Mouse (Mus musculus): Measurements from ENCODE around the gene Adgrg4. TPM values are rescaled to one million over a fixed set of nuclear protein-coding genes. Genes with fewer than 3 reads are reported as not detected.

Gene Adgrg4
- not detected for total RNA-seq (2021)

DNA sequence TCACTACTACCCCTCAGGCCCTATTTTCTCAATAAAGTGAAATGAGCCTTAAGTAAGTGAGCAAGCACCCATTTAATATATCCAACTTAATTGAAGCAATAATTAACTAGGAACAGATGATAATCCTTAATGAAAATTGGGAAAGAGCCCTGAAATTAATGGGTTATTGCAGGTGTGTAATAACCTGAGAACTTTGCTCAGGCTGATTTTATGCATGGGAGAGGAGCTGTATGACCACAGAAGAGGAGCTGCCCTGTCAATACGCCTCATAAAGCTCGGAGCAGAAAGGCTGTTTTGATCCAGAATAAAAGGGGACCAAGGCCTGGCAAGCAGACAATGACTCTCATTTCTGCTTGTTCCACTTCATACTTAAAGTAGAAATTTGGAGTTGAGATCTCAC is at the start of gene Adgrg4:
Gene Adgrg4 (plus strand): TSS at position 301 of the 400 bp plus-strand sequence.
- no peak for DNase-seq (ENCODE audit: extremely low spot score in 1 of 2, low spot score in 2 of 2)
- intact Hi-C loops (cut with DNase I): no loop called here

DNA sequence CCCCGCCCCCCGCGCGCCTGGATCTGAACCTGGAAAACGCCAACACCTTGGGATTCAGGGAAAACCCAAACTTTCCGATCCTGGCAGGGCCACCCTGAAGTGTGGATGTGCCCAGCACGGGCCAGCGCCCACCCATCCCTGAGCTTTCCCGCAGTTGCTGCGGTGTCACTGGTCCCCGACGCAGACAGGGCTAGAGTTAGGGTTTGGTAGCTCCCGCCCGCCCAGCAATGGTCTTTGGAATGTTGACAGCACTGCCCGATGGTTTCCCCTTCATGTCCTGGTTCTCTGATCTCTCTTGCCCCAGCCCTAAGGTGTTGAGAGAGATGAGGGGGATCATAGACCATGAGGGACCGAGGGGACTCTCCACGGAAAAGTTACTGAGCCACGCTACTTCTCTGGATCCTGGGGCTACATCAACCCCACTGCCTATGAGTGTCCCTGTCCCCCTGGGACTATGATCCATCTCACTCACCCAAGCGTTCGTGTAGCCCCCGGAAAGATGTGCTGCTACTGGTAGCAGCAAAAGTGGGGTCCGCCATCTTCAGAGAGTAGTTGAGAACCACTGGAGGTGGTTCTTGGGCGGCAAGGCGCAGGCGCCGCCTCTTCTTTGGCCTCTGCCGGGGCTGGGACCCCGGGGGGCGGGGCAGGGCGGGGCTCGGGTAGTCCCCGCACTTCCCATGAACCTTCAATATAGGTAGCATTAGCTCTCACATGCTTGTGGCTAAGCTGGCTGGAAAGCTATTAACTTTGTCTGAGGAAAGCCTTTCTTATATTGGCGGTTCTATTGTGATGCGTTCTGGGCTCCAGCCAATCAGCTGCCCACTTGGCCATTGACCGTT is 48.0 kb upstream of the Adgrg4 start, which contains the start of gene Map7d3:
Gene Map7d3 (minus strand): TSS at position 562 of the 839 bp plus-strand sequence.
- DNase-seq (ENCODE audit: extremely low spot score in 1 of 2, low spot score in 2 of 2): peak in 1 of 2 experiments; percentile 20
- intact Hi-C loops (cut with DNase I): no loop called here

DNA sequence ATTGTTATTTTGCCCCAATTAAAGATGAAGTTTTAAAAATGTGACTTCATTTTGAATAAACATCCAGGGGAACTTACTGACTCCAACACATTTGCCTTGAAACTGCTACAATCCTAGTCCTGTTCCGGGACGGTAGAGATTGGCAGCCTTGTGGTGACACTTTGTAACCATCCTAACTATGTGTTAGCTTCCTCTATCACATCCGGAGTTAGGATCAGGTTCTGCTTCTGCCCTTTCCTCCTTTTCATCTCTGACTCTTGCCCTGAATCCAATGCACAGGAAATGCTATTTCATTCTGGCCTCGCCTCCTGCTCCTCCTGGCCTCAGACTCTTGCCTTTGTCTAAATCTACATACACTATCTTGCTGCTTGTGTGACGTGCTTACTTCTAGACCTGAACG is 42.5 kb upstream of the Adgrg4 start:
- no peak for DNase-seq (ENCODE audit: extremely low spot score in 1 of 2, low spot score in 2 of 2)
- intact Hi-C loops (cut with DNase I): no loop called here

DNA sequence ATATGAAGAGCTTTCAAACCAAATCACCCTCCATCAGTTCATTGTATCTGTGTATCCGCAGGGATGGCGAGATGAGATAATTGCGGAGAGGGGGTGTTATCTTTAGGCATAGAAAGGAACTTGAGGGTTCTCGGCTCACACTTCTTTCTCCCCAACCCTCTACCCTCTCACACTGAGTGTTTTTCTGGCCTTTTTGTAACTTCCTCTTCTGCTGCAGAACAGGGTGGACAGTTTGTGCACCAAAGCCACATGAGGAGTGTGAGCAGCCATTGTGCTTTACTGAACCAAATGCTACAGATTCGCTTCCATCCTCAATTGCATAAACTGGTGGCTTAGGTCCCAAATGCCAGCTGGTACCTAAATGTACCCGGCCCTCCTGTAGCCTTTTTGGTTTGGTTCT is 34.1 kb upstream of the Adgrg4 start:
- DNase-seq (ENCODE audit: extremely low spot score in 1 of 2, low spot score in 2 of 2): no peak
- intact Hi-C loops (cut with DNase I): no loop called here

DNA sequence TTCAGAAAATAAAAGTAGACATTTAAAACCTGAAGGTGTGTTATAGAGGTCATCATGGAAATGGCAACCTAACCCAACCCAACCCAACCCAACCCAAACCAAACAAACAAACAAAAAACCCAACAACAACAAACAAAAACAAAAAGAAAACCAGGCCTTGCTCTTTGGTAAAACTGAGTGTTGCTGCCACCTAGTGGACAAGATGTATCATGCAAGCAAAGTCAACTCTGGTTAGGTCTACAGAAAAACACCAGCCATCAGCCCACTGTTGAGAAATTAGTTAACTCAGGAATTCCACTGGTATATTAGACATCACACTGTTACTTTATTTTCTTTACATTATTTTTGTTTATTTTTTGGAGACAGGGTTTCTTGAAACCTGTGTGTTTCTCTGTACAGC is 30.6 kb upstream of the Adgrg4 start:
- intact Hi-C loops (cut with DNase I): no loop called here
- DNase-seq (ENCODE audit: extremely low spot score in 1 of 2, low spot score in 2 of 2): no peak

DNA sequence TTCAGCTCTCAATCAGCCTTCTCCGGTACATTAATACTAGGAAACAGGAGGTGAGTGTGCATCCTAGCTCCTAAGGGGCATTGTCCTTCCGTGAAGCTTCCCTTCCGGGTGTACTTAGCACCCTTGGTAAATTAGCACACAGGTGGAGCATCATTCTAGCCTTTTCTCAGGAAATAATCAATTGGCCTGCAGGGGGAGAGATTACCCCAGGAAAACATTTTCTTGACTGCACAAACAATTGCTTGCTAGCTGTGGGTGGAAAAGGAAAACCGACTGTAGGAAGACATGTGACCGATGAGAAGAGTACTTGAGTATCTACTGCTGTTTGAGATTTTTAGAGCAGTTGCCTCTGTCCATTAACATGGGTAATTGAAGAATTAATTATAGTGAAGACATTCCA is 28.7 kb upstream of the Adgrg4 start:
- DNase-seq (ENCODE audit: extremely low spot score in 1 of 2, low spot score in 2 of 2): no peak
- intact Hi-C loops (cut with DNase I): loop anchor here (10.0 kb wide), 2 partner anchors 204 to 284 kb away; partner anchors contain the start of gene Brs3

DNA sequence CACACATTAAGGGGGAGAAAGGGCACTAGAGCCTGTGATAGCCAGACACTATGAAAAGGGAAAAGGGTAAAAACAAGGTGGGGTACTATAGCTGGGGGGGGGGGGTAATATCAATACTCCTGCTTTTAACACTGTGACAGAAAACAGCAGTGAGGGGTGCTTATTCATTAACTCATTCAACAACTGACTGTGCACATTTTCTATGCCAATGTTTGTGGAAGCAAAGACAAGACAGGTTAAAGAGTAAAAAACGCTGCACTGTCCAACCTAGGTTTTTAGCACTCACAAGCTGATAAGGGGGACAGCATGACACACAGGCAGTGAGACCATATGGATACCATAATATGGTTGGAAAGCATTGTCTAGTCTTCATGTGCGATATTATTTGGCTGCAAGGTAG is 142.9 kb downstream of the Adgrg4 start:
- intact Hi-C loops (cut with DNase I): no loop called here
- DNase-seq (ENCODE audit: extremely low spot score in 1 of 2, low spot score in 2 of 2): no peak

DNA sequence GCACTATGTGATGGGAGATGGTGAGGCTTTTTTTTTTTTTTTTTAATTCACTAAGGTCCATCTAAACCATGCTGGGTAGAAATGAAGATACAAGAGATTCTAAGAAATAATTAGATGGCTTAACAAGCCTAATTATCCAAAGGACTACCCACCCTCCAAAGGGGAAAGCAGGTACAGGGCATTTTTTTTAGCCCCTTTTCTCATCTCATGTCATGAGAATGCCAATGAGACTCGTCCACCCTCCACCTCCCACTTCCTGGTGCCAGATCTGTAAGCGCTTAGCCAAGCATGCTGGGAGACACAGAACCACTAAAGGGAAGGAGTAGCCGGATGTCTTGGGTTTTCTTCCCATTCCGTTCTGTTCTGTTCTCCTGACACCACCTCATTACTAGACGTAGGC is 172.8 kb downstream of the Adgrg4 start, which contains the start of gene Brs3:
Gene Brs3 (plus strand): TSS at position 301 of the 400 bp plus-strand sequence.
- DNase-seq (ENCODE audit: extremely low spot score in 1 of 2, low spot score in 2 of 2): no peak
- intact Hi-C loops (cut with DNase I): loop anchor here (10.0 kb wide), 1 partner anchor 198 kb away; no protein-coding TSS in a partner anchor

DNA sequence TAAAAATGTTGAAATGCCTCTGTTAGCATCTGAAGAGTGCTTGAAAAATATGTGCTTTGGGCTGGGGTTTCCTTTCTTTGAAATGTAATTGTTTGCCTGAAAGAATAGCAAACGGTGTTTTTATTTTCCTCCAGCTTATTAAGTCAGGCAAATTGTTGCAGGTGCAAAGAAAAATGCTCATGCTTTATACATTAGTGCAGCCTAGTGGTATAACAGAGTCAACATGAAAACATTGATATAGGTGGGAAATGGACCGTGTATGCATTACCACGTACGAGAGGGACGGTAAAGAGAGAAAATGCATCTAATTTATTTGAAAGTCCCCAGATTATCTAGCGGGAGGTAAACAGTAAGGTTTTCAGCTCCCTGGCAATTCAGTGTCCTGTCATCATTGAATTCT is 173.9 kb downstream of the Adgrg4 start:
- intact Hi-C loops (cut with DNase I): loop anchor here (10.0 kb wide), 1 partner anchor 199 kb away; no protein-coding TSS in a partner anchor
- DNase-seq (ENCODE audit: extremely low spot score in 1 of 2, low spot score in 2 of 2): no peak

Other genes starting within 250 kb of the Adgrg4 start
- gene Fhl1, start 138.4 kb upstream of the Adgrg4 start, total RNA-seq (2021): 100 to 1,000 TPM; 175 to 185 TPM
- under 1 TPM in 1 of 2 experiments, not detected in 1; 0.16 TPM for gene Map7d3, start 47.8 kb upstream of the Adgrg4 start, total RNA-seq (2021)
- gene Brs3, start 172.9 kb downstream of the Adgrg4 start, total RNA-seq (2021): under 1 TPM; 0.28 to 0.32 TPM
- 10 to 100 TPM; 55.6 to 60.0 TPM for gene Htatsf1, start 183.4 kb downstream of the Adgrg4 start, total RNA-seq (2021)
- gene Vgll1, start 217.9 kb downstream of the Adgrg4 start, total RNA-seq (2021): not detected

Data from left cerebral cortex, postnatal 10 days (tissue).